Mouse (Mus musculus) heart, postnatal 36 days (tissue): ENCODE measurements around the gene Clic1. TPM values are rescaled to one million over a fixed set of nuclear protein-coding genes. Genes with fewer than 3 reads are reported as not detected.
A peak's percentile ranks its signal among the peaks of the same experiment; 100 is the strongest.

Experiments used
- DNase-seq, 2 experiments: peaks; one replicate each; pipeline ENCODE4 v3.0.0; 2021 to 2022
- intact Hi-C: fragments of 180-260 bp; cut with DNase I; formaldehyde crosslinking; loops from one replicate; pipeline ENCODE4 v1.15.1; 2025
- total RNA-seq, 2 experiments: library from RNA; stranded (reverse); gene quantifications; 2 replicates each; pipeline ENCODE4 v1.2.3; 2021

Gene Clic1
- total RNA-seq, 2 experiments from 2014 or later, result 41.7 to 44.0 TPM

GRCm38 (mm10) chr17:35039121-35039873, 10.5 kb upstream of the Clic1 start:
- DNase-seq, result no peak
- intact Hi-C loops, result no loop called here

GRCm38 (mm10) chr17:35043794-35044193, 6.0 kb upstream of the Clic1 start:
- intact Hi-C loops, result no loop called here
- DNase-seq, result no peak

GRCm38 (mm10) chr17:35044904-35045806, 4.6 kb upstream of the Clic1 start:
- no peak for DNase-seq
- intact Hi-C loops, result no loop called here

- no peak for DNase-seq
- intact Hi-C loops, result loop anchor here (1.0 kb wide), 1 partner anchor 24 kb away; no protein-coding TSS in a partner anchor
Observed at GRCm38 (mm10) chr17:35045807-35046680, 3.7 kb upstream of the Clic1 start.

GRCm38 (mm10) chr17:35046681-35047455, 2.9 kb upstream of the Clic1 start, which contains the start of gene Msh5:
Gene Msh5 (minus strand): TSS chr17:35046745.
- intact Hi-C loops, result loop anchor here (1.0 kb wide), 1 partner anchor 25 kb away; no protein-coding TSS in a partner anchor
- peak; percentile 96 to 98 for DNase-seq

GRCm38 (mm10) chr17:35047688-35048087, 2.1 kb upstream of the Clic1 start:
- no peak for DNase-seq
- intact Hi-C loops, result no loop called here

- DNase-seq, result no peak
Observed at GRCm38 (mm10) chr17:35048149-35048931, 1.4 kb upstream of the Clic1 start.

GRCm38 (mm10) chr17:35048932-35049440, 780 bp upstream of the Clic1 start:
- no peak for DNase-seq
- intact Hi-C loops, result no loop called here

More at GRCm38 (mm10) chr17:35048149-35048931, 1.4 kb upstream of the Clic1 start:
- intact Hi-C loops, result no loop called here

GRCm38 (mm10) chr17:35050126-35050750, 472 bp downstream of the Clic1 start:
- DNase-seq, result peak; percentile 80 to 84
- intact Hi-C loops, result no loop called here

GRCm38 (mm10) chr17:35051156-35052086, 1.7 kb downstream of the Clic1 start:
- DNase-seq, result peak; percentile 77 to 80
- intact Hi-C loops, result no loop called here

- DNase-seq, result no peak
- intact Hi-C loops, result no loop called here
Observed at GRCm38 (mm10) chr17:35052271-35052798, 2.6 kb downstream of the Clic1 start.

GRCm38 (mm10) chr17:35055691-35056495, 6.1 kb downstream of the Clic1 start:
- DNase-seq, result no peak
- intact Hi-C loops, result no loop called here

GRCm38 (mm10) chr17:35057090-35057489, 7.3 kb downstream of the Clic1 start:
- intact Hi-C loops, result no loop called here
- DNase-seq, result no peak

- no peak for DNase-seq
- intact Hi-C loops, result no loop called here
Observed at GRCm38 (mm10) chr17:35058316-35058715, 8.6 kb downstream of the Clic1 start.

- peak; percentile 93 to 94 for DNase-seq
- intact Hi-C loops, result loop anchor here (1.0 kb wide), 1 partner anchor 38 kb away; no protein-coding TSS in a partner anchor
Observed at GRCm38 (mm10) chr17:35058911-35059892, 9.4 kb downstream of the Clic1 start, which contains the start of gene Ddah2. Gene Ddah2 (plus strand): TSS chr17:35059035.
